Mouse (Mus musculus) E14TG2a.4 (cell line): ENCODE data around the gene Fam3b.
A peak's percentile ranks its signal among the peaks of the same experiment; 100 is the strongest.

ENCODE experiments used
- CTCF ChIP-seq: conservative IDR thresholded peaks from 2 replicates; pipeline ENCODE4 v1.5.1; 2014; ENCODE audit warnings: low read length
- NANOG ChIP-seq: IDR thresholded peaks from 2 replicates; pipeline ENCODE4 v1.6.1; 2014; ENCODE audit warnings: borderline replicate concordance, low read length, mixed read lengths
- POU5F1 ChIP-seq: IDR thresholded peaks from 2 replicates; pipeline ENCODE4 v1.6.1; 2014; ENCODE audit warnings: low read length, borderline replicate concordance

DNA sequence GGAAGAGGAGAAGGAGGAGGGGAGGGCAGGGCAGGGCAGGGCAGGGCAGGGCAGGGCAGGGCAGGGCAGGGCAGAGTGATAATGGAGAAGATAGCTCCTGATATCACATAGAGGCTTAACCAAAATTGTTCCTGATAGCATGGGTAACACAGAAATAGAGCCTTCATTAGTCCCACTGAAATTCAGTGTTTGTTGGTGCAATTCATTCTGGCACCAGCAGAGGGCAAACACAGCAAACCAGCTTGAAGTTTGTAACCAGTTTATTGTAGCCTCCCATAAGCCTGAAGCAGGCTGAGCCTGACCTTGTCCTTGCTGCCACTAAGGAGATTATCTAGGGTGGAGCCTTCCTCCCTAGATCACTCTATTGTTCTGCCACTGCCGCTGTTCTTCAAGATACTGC is 8.4 kb upstream of the Fam3b start:
- TF ChIP-seq CTCF (peak; percentile 60), NANOG (no peak), POU5F1 (no peak)
